Mouse (Mus musculus): ENCODE results near the gene Strc.

DNA sequence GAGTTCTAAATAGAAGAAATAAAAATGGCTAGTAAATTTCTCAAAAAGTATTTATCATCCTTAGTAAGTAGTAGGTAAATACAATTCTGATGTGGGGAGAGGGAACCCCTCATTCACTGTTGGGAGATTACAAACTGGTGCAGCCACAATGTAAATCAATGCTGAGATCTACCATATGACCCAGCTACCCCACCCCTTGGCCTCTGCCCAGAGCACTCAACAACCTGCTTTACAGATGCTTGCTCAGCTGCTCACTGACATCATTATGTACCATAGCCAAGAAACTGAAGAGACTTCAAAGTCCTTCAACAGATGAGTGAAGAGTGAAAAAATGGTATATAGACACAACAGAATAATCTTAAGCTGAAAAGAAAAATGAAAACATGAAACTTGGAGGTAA lies 16.3 kb upstream of the Strc start:
- TF ChIP-seq MAX (IDR thresholded peaks at IDR 0.05; ENCODE audit: low read depth): no peak
- no peak for TF ChIP-seq USF1 (IDR thresholded peaks at IDR 0.05; ENCODE audit: low read depth)
- no peak for TF ChIP-seq TCF12 (IDR thresholded peaks at IDR 0.05; ENCODE audit: insufficient read depth, poor library complexity, severe bottlenecking)
- no peak for TF ChIP-seq POLR2A (IDR thresholded peaks at IDR 0.05; ENCODE audit: insufficient read length, low read depth)
- TF ChIP-seq SRF (IDR thresholded peaks at IDR 0.05; ENCODE audit: control insufficient read depth, insufficient read length, low read depth): no peak
- TF ChIP-seq MYOG (IDR thresholded peaks at IDR 0.05; ENCODE audit: control insufficient read depth in 1 of 3, insufficient read depth in 1 of 3, insufficient read length in 2 of 3, low read depth in 2 of 3): no peak
- no peak for TF ChIP-seq POLR2AphosphoS2 (IDR thresholded peaks at IDR 0.05; ENCODE audit: insufficient read length, low read depth)
- peak in 2 of 3 experiments; percentile 1 to 29 for TF ChIP-seq MYOD1 (IDR thresholded peaks at IDR 0.05; ENCODE audit: control insufficient read depth in 1 of 3, insufficient read length in 2 of 3, low read depth in 2 of 3)
- TF ChIP-seq E2F4 (IDR thresholded peaks at IDR 0.05; ENCODE audit: insufficient read depth): no peak
- no peak for TF ChIP-seq REST (IDR thresholded peaks at IDR 0.05; ENCODE audit: insufficient read depth, insufficient read length)
- TF ChIP-seq CEBPB (IDR thresholded peaks at IDR 0.05; ENCODE audit: insufficient read depth, poor library complexity, severe bottlenecking): no peak
